Mouse (Mus musculus) liver, embryonic 15.5 days (tissue): Measurements from ENCODE around the gene Rsrc1. TPM values are rescaled to one million over a fixed set of nuclear protein-coding genes. Genes with fewer than 3 reads are reported as not detected.

Experiments used
- ATAC-seq: fragments of 200-750 bp; cut with Nextera tagmentation; 2 replicates; pipeline ENCODE4 v1.8.0; 2017; ENCODE audit warnings: moderate number of reproducible peaks, mild to moderate bottlenecking, moderate library complexity; ENCODE audit not compliant: insufficient read depth
- H3K27ac ChIP-seq: fragments of 300-500 bp; sonication (generic); replicated peaks from 2 replicates; pipeline ENCODE4 v1.5.1; 2015; ENCODE audit warnings: mild to moderate bottlenecking, inconsistent platforms
- H3K27me3 ChIP-seq: fragments of 300-500 bp; sonication (generic); 2 replicates; pipeline ENCODE4 v1.6.1; 2015; ENCODE audit warnings: mild to moderate bottlenecking, inconsistent platforms
- H3K36me3 ChIP-seq: fragments of 300-500 bp; sonication (generic); replicated peaks from 2 replicates; pipeline ENCODE4 v1.6.1; 2015; ENCODE audit warnings: moderate library complexity, mild to moderate bottlenecking, inconsistent platforms
- H3K4me1 ChIP-seq: fragments of 300-500 bp; sonication (generic); replicated peaks from 2 replicates; pipeline ENCODE4 v1.6.1; 2015; ENCODE audit warnings: inconsistent platforms
- H3K4me2 ChIP-seq: fragments of 300-500 bp; sonication (generic); 2 replicates; pipeline ENCODE4 v1.6.1; 2015; ENCODE audit warnings: moderate library complexity, mild to moderate bottlenecking, inconsistent platforms
- H3K4me3 ChIP-seq: fragments of 300-500 bp; sonication (generic); replicated peaks from 2 replicates; pipeline ENCODE4 v1.5.1; 2015; ENCODE audit warnings: mild to moderate bottlenecking, inconsistent platforms
- H3K9ac ChIP-seq: fragments of 300-500 bp; sonication (generic); 2 replicates; pipeline ENCODE4 v1.6.1; 2015; ENCODE audit warnings: moderate library complexity, mild to moderate bottlenecking, inconsistent platforms
- H3K9me3 ChIP-seq: fragments of 300-500 bp; sonication (generic); replicated peaks from 2 replicates; pipeline ENCODE4 v1.6.1; 2016; ENCODE audit warnings: inconsistent platforms
- whole genome bisulfite sequencing: fragments of 180-500 bp; shearing (Covaris S2); methylation state at CpG from one replicate; pipeline ENCODE4 v1.1.7; 2015; ENCODE audit warnings: mixed read lengths; ENCODE audit not compliant: insufficient replicate concordance; 5-methylcytosine and 5-hydroxymethylcytosine counted together
- polyA plus RNA-seq: library from polyadenylated mRNA; unstranded; fragments of >200 nt; fragmentation: Nextera tagmentation; extraction: Ambion mirVana; gene quantifications from 2 replicates; pipeline ENCODE4 v1.2.1, GENCODE M21; 2015

The Rsrc1 gene
- polyA plus RNA-seq, 1 experiment from 2014 or later, result 6.6 TPM

DNA sequence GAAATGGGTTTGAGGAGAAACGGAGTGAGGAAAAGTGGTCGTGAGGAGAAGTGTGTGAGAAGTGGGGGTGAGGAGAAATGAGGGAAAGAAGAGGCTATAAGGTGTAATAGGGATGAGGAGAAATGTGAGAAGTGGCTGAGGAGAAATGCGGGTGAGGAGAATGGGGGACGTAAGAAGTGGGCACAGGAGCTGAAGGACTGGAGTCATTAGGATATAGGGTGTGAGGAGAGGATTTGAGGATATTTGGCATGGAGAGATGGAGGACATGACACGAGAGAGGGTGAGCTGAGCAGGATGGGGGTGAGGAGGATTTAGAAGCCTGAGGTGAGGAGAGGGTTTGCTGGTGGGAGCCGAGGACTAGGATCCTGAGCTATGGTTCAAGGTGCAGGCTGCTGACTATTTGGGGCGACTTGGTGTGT is 393.2 kb downstream of the Rsrc1 start:
- Histone ChIP-seq H3K4me1 (peaks cover 8% of the 10 kb centered on the region), H3K36me3 (no peaks in the 10 kb centered on the region), H3K27me3 (peaks cover 27% of the 10 kb centered on the region), H3K9ac (no peak overlapping the region), H3K27ac (no peak overlapping the region), H3K4me3 (peak overlapping the region; percentile 38), H3K9me3 (no peaks in the 10 kb centered on the region), H3K4me2 (peak overlapping the region; percentile 70)
- WGBS, result 29% methylated on average over 7 of the region's 7 CpGs
- no peak for ATAC-seq

DNA sequence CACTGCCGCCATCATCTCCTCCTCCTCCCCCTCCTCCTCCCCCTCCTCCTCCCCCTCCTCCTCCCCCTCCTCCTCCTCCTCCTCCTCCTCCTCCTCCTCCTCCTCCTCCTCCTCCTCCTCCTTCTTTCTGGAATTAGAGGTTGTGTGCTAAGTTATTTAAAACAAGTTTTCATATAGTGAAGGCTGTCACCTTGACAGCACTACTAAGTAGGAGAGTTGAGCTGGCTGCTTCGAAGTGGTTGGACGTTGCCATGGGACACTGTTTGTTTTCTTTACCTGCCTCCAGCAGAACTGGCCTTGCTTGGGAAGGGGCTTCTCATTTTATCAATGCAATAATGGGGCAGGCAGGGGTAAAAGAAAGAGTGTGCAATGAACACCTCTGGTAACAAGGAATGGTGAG is 393.9 kb downstream of the Rsrc1 start, which contains the start of gene Gm17402:
TSS of gene Gm17402 (minus strand) at position 101 of the 400 bp plus-strand sequence.
- Histone ChIP-seq H3K4me3 (peak within 1 kb of the TSS; percentile 38), H3K9me3 (no peaks in the 10 kb centered on the region), H3K36me3 (no peaks in the 10 kb centered on the region), H3K27ac (no peak within 1 kb of the TSS), H3K9ac (no peak within 1 kb of the TSS), H3K27me3 (peaks cover 27% of the 10 kb centered on the region), H3K4me1 (peaks cover 8% of the 10 kb centered on the region), H3K4me2 (peak within 1 kb of the TSS; percentile 70)
- WGBS, result 59% methylated on average over 3 of the region's 3 CpGs
- no peak for ATAC-seq

DNA sequence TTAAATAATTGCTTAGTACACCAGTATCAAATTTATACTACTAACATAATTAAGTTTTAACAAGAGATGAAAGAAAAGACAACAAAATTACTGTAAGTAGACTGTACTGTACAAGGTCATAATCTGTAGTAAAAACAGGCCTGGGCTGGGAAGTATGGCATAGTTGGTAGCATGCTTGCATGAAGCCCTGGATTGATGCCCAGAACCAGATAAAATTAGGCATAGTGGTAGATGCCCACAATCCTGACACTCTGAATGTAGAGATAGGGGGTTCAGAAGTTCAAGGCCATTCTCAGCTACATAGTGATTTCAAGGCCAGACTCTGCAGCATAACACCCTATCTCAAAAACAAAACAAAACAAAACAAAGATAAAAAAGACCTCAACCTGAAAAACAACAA is 397.0 kb downstream of the Rsrc1 start:
- ATAC-seq, result no peak
- no peaks in the 10 kb centered on the region for H3K36me3 ChIP-seq
- no peak overlapping the region for H3K27ac ChIP-seq
- H3K27me3 ChIP-seq, result peaks cover 17% of the 10 kb centered on the region
- no peak overlapping the region for H3K9ac ChIP-seq
- H3K9me3 ChIP-seq, result no peaks in the 10 kb centered on the region
- no peak overlapping the region for H3K4me2 ChIP-seq
- no peak overlapping the region for H3K4me3 ChIP-seq
- H3K4me1 ChIP-seq, result peaks cover 8% of the 10 kb centered on the region

Other genes starting within 250 kb of the Rsrc1 start
- 0.10 and 0.20 TPM in 2 replicates for gene Shox2, start 381 bp downstream of the Rsrc1 start, polyA plus RNA-seq